Mouse (Mus musculus): ENCODE measurements around the gene Trim9. TPM values are rescaled to one million over a fixed set of nuclear protein-coding genes. Genes with fewer than 3 reads are reported as not detected.

The Trim9 gene
- total RNA-seq, 4 experiments from 2014 or later: 0.10 to 0.13 (median 0.12) TPM; not detected in 1

DNA sequence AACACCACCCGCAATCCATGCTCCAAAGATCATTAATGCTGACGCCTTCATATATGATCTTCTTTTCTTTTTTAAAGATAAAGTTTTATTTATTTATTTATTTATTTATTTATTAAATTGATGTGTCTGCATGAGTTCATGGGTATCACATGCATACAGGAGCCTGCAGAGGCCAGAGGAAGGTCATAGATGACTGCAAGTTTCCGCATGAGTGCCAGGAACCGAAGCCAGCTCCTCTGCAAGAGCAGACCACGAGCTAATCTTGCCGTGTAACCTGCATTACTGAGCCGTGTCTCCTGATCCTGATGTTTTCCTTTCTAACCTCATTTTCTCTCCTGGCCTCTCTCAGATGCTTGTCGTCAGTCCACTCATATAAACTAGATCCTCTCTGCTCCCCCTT lies 133.1 kb downstream of the Trim9 start:
- DNase-seq (ENCODE audit: low spot score in 2 of 2): no peak

DNA sequence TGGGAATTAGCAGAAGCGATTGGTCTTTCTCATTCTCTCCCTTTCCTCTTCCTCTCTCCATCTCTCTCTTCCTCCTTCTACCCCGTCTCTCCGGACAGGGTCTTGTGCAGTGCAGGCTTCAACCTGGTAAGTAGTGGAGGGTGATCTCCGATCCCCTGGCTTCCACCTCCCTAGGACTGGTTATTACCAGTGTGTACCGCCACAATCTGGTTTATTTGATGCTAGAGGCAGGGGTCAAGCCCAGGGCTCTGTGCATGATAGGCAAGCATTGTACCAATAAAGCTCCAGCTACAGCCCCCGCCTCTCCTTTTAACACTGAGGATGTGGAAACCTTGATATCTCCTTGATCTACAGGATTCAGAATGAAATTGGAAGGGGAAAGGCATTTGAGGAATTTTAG lies 133.8 kb downstream of the Trim9 start:
- no peak for DNase-seq (ENCODE audit: low spot score in 2 of 2)

- DNase-seq (ENCODE audit: low spot score in 2 of 2): no peak
These were observed 134.9 kb downstream of the Trim9 start for GRCm38 (mm10) chr12:70212501-70212900.

GRCm38 (mm10) chr12:70208214-70208613 lies 139.2 kb downstream of the Trim9 start:
- DNase-seq (ENCODE audit: low spot score in 2 of 2): no peak

GRCm38 (mm10) chr12:70204433-70204832 lies 143.0 kb downstream of the Trim9 start:
- DNase-seq (ENCODE audit: low spot score in 2 of 2): no peak

DNA sequence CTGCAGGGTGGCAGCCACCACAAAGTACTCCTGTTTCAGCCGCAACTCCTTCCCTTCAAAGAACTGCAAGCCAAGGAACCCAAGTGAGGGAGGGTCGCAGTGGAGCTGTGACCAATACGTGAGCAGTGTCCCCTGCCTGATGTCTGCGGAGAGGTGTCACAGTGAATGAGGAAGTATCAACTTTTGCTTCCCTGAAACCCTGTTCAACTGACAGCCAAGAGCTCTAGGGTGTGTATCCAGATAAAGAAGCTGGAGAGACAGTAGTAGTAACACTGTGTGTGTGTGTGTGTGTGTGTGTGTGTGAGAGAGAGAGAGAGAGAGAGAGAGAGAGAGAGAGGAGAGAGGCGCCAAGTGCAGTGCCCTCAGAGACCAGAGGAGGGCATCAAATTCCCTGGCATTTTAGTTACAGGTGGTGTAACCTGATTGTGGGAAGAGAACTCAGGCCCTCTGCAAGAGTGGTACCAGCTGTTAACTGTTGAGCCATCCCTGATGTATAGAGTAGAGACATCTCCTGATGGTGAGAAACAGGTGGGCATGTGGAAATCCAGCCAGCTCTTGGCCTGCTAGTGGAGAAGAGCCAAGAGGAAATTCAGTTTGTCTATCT lies 145.4 kb downstream of the Trim9 start:
- DNase-seq (ENCODE audit: low spot score in 2 of 2): no peak

DNA sequence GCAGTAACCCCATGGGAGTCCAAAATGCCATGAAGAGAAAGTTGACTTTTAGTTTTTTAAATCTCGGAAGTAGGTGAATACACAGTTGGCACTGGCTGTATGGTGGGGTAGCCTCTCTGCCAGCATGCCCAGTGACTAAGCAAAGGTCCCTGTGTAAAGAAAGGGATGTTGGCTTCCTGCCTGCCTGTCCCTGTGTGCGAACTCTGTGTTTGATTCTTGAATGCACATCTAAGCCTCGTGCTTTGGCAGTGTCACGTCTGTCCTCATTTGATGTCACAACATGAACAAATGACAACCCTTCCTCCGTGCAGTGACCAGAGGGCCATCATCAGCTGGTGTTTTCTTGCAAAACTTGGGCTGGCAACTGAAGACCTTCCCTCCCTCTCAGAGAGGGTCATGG lies 151.1 kb downstream of the Trim9 start:
- DNase-seq (ENCODE audit: low spot score in 2 of 2): no peak

DNA sequence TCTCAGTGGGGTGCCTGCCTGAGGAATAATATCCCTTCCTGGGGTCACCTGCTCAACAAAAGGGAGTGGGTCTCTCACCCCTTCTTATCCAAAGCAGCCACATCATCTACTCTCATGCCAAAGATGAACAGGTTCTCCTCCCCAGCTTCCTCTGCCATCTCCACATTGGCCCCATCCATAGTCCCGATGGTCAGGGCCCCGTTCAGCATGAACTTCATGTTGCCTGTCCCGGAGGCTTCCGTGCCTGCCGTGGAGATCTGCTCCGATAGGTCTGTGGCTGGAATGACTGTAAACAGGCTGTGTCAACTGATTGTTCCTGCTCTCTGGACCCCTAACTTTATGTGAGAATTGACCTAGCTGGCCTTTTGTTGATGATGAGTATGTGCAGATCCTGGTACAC lies 152.0 kb downstream of the Trim9 start:
- no peak for DNase-seq (ENCODE audit: low spot score in 2 of 2)

Other genes starting within 250 kb of the Trim9 start
- 10 to 100 TPM; 26.3 to 45.2 (median 31.7) TPM for gene Nin, start 233.9 kb downstream of the Trim9 start, total RNA-seq (2022)
- not detected for gene Abhd12b, start 193.5 kb downstream of the Trim9 start, total RNA-seq (2022)
- 1 to 10 TPM in 3 of 4 experiments, under 1 TPM in 1; 0.92 to 1.8 (median 1.4) TPM for gene Pygl, start 116.1 kb downstream of the Trim9 start, total RNA-seq (2022)
- 10 to 100 TPM in 3 of 4 experiments, 1 to 10 TPM in 1; 8.3 to 11.5 (median 11.0) TPM for gene Tmx1, start 105.5 kb upstream of the Trim9 start, total RNA-seq (2022)

All from gastrocnemius, adult 8-10 months (tissue).